Mouse (Mus musculus): ENCODE results near the gene Tspan31. TPM values are rescaled to one million over a fixed set of nuclear protein-coding genes. Genes with fewer than 3 reads are reported as not detected.
"Not testable (repeated sequence)": the region's sequence is repeated elsewhere in the genome, so short reads cannot be mapped to it uniquely, and the experiment has no call there.

Tspan31 gene
- polyA plus RNA-seq, 1 experiment: 73.8 TPM

DNA sequence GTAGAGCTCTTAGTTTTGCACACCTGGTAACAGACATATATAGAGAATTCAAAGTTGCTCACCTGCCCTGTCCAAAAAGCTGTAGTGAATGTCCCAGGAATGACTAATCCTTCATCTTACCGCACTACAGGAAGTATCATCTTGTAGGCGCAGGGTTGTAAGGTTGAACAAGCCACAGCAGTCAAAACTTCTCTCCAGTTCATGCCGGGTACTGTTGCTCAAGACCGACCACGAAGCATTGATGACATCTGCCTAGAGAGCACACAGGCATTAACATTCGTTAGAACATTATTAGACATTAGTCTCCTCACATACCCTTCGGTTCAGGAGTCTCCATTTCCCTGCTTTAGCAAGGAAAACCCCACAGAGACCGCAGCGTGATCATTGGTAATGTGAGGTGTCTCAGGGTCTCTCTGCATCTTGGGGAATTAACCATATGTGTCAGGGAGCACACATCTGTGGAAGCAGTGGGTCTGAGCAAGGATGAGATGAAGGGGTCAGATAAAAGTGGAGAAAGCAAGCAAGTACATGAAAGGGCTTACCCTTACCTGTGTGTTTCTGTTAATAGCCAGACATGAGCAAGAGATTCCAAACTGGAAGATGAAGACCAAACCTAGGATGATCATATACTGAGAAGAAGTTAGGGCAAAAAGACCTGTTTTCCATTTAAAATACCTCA is 1.6 kb downstream of the Tspan31 start:
- no peak for DNase-seq (ENCODE audit: low read depth, low spot score)
- 57% methylated on average over 9 of the region's 9 CpGs for WGBS

DNA sequence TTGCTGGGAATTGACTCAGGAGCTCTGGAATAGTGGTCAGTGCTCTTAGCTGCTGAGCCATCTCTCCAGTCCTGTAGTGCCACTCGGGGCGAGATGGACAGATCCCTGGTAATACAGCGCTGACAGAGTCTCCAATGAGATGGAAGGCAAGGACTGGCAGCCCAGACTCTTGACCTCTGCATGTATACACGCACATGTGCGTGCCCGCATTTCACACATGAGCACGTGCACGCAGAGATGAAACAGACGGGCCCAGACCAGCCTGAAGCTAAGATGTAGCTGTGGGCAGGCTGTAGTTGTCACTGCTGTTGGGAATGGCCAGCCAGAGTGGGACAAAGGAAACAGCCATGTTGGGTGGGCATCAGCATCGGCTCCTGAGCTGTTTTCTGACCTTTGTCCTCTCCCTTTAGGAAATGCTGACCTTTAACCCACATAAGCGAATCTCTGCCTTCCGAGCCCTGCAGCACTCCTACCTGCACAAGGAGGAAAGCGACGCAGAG is 3.5 kb downstream of the Tspan31 start:
- no peak for DNase-seq (ENCODE audit: low read depth, low spot score)

DNA sequence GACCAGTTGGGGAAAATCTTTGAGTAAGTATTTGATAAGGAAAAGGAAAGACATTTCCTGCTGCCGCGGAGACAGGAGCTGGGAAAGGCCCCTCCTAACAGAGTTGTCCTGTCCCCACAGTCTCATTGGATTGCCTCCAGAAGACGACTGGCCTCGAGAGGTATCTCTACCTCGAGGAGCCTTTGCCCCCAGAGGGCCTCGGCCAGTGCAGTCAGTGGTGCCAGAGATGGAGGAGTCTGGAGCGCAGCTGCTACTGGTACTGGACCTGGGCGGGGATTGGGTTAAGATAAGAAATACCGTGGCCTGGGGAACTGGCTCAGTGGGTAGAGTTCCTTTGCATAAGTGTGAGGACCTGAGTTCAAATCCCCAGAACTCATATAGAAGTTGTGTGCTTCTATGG is 4.1 kb downstream of the Tspan31 start:
- 59% methylated on average over 9 of the region's 9 CpGs for WGBS
- DNase-seq (ENCODE audit: low read depth, low spot score): no peak

More for the DNA sequence above, 3.5 kb downstream of the Tspan31 start:
- 88% methylated on average over 14 of the region's 14 CpGs for WGBS

DNA sequence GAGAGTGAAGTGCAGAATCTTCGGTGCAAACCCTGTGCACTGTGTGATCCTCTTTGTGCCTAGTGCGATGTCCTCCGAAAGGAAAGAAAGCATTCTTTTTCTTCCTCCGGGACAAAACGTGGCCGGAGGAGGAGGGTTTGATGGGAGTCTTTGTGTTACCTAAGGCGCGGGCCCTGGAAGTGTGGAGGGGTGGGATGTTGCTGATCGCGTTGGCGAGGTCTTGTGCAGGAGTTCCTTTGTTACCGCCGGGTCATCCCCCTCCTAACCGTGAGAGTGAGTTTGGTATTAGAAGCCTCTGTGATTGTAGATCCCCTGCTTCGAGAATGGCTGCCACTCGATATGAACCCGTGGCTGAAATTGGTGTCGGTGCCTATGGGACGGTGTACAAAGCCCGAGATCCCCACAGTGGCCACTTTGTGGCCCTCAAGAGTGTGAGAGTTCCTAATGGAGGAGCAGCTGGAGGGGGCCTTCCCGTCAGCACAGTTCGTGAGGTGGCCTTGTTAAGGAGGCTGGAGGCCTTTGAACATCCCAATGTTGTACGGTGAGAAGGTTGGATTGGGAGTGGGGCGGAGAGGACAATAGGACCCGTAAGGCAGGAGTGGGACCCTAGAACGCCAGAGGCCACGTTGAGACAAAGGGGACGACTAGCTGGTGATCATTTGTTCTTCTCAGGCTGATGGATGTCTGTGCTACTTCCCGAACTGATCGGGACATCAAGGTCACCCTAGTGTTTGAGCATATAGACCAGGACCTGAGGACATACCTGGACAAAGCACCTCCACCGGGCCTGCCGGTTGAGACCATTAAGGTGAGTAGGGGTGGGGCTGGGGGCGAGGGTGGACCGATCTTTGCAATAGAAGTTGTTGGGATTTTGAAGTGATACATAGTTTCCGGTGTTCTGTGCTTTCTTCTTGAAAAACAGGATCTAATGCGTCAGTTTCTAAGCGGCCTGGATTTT is 5.9 kb downstream of the Tspan31 start:
- DNase-seq (ENCODE audit: low read depth, low spot score): no peak
- 8% methylated on average over 37 of the region's 37 CpGs for WGBS

DNA sequence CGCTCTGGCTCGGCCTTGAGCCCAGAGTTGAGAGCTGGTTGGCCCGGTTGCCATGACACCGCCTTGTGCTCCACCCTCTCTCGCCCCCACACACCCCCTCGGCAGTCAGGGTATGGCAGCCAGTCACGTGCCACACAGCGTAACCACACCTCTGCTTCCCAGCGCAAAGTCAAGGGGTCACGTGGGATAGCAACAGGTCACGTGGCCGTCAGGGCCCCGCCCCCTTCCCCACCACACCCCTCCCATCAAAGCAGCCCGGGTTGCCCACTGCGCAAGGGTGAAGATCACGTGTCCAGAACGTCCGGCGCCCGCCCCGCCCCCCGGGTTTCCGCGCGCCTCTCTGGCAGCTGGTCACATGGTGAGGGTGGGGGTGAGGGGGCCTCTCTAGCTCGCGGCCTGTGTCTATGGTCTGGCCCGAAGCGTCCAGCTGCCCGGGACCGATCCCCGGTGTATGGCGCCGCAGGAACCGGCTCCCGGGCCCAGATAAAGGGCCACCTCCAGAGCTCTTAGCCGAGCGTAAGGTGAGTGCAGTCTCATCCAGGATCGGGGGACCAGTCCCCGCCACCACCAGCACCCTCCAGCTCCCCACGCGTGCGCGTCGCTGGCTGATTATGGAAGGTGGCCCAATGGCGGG is 6.7 kb downstream of the Tspan31 start, which contains the start of gene Cdk4:
Gene Cdk4 (plus strand): TSS at position 296 of the 634 bp plus-strand sequence.
- peak; percentile 81 for DNase-seq (ENCODE audit: low read depth, low spot score)
- under 1% methylated on average over 46 of the region's 46 CpGs for WGBS

DNA sequence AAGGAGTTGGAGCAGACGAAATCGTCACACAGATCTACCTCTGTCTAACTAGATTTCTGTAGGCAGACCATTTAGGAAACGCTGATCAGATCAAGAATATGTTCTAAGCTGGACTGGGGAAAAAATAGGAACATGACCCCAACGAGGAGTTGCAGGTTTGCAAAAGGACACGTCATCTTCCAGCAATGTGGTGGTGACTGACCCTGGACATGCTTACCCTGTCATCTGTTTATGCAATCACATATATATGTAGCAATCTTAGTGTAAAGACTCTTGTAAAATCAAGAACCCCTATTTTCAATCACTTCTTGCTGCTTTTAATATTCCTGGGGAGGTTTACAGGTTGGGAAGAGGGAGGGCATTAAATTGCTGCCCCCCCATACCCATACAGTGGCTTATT is 7.6 kb downstream of the Tspan31 start:
- WGBS: 64% methylated on average over 5 of the region's 5 CpGs

DNA sequence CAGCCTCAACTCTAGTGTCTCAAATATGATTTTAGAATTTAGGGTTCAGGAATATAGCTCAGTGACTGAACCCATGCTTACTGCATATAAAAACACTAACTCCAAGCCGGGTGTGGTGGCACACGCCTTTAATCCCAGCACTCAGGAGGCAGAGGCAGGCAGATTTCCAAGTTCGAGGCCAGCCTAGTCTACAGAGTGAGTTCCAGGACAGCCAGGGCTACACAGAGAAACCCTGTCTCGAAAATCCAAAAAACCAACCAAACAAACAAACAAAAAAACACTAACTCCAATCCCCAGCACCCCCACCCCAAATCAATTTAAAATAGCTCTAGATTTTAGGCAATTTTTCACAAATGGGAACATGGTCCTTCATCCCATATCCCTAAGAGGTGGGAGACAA is 8.0 kb downstream of the Tspan31 start:
- 73% methylated on average over 4 of the region's 4 CpGs for WGBS
- not testable (repeated sequence) for DNase-seq (ENCODE audit: low read depth, low spot score)

More for the DNA sequence above, 7.6 kb downstream of the Tspan31 start:
- DNase-seq (ENCODE audit: low read depth, low spot score): no peak

DNA sequence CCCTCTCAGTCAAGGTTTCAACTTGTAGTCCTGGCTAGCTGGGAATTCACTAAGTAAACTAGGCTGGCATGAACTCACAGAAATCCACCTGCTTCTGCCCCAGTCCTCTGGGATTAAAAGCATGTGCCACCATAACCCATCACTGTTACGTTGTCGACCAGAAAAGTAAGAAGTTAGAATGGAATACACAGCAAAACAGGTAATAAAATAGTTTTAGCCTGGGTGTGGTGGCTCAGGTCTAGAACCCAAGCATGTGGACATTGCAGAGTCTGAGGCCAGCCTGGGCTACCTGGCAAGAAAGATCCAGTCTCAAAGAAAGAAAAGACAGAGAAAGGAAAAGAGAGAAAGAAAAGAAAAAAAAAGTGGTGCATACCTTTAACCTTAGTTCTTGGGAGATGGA is 8.6 kb downstream of the Tspan31 start:
- 71% methylated on average over 2 of the region's 2 CpGs for WGBS
- no peak for DNase-seq (ENCODE audit: low read depth, low spot score)

DNA sequence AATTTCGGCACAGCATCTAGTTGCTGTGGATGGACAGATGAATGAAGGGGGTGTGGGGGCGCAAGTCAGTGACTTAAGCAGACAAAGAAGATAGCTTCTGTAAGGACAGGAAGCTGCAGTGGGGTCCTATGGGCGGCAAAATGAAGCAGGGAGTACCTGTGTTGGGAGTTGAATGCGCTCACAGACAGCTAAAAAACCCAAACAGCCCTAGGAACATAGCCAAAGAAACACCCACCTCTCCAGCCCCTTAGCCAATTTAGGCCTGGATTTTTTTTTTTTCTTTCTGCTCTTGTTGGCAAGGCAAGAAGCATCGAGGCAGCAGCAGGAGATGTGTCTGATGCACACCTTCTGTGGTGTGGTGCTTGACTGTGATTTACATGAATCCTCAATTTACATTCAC is 9.0 kb downstream of the Tspan31 start:
- WGBS: 81% methylated on average over 5 of the region's 5 CpGs
- no peak for DNase-seq (ENCODE audit: low read depth, low spot score)

DNA sequence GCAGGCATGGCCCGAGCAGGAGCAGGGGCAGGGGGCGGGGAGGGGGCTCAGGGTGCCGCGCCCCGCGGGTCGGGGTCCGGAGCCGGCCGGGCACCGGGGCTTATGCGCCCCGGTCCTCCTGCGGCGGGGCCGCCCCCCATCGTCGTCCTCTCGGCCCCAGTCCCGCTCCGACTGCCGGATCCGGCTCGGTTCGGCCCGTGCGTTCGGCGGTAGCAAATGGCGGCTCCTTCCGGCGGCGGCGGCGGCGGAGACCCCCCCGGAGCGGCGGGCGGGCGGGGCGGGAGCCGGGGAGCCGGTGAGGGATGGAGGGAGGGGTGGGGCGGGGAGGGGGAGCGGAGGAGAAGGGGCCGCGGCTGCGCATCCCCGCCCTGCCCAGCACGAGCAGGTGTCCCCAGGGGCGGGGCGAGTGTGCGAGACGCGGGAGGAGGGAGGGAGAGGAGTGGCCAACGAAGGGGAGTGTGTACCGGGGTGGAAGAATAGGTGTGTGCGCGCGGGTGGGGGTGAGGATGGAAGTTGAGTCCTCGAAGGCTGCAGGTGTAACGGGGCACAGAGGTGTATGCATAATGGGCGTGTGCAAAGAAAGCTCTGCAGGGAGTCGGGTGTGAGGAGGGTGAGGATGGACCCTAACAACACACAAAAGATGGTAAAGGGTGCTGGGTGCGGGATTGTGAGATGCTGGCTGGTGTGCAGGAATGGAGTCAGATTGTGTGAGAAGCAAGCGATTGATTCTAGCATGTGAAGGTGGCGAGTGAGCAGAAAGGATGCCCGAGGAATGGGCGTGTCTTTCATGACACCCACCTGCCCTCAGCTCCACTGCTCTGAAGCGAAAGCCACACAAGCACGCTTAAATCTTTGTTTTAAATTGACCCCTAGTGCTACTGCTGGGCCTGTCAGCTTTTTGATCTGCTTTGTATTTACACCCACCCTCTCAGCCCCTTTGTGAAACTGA is 9.8 kb downstream of the Tspan31 start, which contains the start of gene March9:
Gene March9 (minus strand): TSS at position 217 of the 949 bp plus-strand sequence.
- peak; percentile 60 for DNase-seq (ENCODE audit: low read depth, low spot score)
- WGBS: under 1% methylated on average over 61 of the region's 72 CpGs

DNA sequence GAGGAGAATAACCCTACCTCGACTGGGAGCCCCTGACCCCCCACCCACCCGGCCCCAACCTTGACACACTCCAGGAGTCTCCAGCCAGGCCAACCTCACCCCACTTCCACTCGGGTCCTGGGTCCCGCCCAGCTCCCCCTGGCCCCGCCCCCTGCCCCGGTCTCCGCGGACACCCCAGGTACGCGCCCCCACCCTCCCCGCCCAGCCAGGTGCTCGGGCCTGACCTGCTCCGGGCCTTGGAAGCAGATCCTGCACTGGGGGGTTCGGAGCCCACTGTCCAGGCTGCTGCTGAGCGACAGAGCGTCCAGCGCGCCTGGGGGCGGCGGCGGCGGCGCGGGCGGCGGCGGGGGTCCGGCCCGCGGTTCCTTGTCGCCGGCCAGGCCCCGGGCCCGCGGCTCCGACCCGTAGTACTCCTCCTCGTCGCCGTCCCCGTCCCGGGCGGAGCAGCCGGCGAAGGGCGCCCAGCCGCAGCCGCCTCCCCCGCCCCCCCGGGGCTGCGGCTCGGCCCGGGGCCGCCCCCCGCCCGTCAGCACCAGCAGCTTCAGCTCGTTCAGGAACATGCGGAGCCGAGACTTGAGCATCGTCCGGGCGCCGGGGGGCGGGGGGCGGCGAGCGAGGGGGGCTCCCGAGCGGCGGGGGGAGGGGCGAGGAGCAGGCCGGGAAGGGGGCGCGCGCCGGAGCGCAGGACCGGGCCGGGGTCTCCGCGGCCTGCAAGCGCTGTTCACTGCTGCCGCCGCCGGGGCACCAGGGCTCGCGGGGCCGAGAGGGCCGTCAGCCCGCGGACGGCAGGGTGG is 10.7 kb downstream of the Tspan31 start:
- WGBS: 2% methylated on average over 75 of the region's 92 CpGs
- no peak for DNase-seq (ENCODE audit: low read depth, low spot score)

DNA sequence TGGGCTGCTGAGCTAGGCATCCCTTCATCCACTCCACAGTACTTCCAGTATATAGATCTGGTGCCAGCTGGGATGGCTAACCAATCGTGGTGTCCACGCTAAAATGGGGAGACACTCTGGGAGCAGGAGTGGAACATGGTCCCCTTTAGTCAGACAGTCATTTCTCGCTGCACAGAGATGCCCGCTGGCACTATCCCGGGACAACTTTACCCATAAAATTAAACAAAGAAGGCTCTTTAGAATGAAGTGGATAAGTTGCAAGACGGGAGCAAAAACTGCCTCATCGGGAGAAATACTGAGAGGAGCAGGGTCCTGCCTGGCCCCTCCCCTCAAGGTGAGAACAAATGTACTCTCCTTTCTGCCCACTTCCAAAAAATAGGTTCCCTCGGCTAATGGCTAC is 11.4 kb downstream of the Tspan31 start:
- no peak for DNase-seq (ENCODE audit: low read depth, low spot score)
- WGBS: 2% methylated on average over 8 of the region's 8 CpGs

DNA sequence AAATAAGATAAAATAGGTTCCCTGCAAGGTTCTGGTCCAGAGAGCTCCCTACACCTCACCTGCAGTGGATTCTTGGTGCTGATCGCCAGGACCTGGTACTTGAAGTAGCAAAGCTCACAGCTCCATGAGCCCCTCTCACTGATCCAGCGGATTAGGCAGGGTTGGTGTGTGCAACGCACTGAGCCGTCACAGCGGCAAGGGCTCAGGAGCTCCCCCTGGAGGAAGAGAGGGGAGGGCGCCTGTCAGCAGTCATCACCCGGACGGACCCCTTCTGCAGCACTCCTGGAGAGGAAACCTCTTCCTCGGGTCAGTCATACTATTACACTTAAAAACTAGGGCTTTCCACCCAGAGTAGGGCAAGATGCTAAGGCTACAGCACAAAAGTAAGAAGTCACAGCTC is 11.9 kb downstream of the Tspan31 start:
- 2% methylated on average over 9 of the region's 9 CpGs for WGBS
- DNase-seq (ENCODE audit: low read depth, low spot score): no peak

DNA sequence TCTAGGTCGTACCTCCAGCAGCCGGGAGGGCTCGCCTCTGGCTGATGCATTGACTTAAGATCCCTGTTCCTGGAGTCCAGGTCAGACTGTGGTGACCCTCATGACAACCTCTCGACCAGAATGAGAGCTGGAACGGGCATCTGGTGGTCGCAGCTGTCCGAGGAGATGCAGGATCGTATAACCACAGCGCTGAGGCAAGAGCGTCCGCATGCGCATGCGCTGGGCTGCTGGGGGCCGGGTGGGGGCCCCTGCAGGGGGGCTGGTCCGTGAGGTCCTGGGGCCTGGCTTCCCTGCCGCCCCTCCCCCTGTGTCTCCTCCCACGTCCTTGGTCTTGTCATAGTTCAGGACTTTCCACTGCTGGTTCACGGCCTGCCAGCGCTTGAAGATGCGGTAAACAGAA is 13.6 kb downstream of the Tspan31 start:
- no peak for DNase-seq (ENCODE audit: low read depth, low spot score)
- WGBS: 92% methylated on average over 20 of the region's 20 CpGs

DNA sequence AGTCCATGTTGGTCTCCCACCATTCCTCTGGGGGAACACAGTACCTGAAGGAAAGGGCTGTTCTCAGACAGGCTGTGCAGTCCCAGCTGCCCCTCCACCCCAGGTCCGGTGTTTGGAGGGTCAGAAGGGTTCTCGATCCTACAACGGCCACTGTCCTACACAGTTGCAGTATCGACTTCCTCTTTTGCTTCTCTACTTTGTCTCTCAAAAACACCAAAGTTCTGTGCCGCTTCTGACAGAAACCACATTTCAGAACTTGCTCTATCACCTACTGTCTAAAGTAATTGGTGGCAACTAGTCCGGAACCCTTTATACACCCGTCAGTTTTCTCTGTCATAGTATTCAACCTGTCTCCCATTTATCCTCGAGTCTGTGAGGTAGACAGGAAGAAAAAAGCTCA is 14.7 kb downstream of the Tspan31 start:
- 78% methylated on average over 8 of the region's 8 CpGs for WGBS
- DNase-seq (ENCODE audit: low read depth, low spot score): no peak

DNA sequence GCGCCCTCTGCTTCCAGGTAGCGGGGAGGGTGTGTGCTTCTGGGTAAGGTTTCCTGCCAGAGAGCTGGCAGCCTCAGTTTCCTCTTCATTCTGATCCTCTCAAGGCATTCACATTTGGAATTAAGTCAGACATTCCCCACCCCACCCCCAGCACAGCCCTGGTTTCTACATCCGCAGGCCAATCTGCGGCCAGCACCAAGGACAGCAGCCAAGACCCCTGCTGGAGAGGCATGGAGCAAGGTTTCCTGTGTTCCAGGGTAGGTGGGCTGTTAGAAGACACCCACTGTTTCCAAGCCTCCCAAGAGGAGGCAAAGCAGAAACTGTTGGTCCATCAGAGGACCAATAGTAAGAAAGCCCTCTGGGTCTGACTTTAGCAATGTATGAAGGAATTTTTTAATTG is 15.4 kb downstream of the Tspan31 start:
- no peak for DNase-seq (ENCODE audit: low read depth, low spot score)
- WGBS: 87% methylated on average over 4 of the region's 4 CpGs

DNA sequence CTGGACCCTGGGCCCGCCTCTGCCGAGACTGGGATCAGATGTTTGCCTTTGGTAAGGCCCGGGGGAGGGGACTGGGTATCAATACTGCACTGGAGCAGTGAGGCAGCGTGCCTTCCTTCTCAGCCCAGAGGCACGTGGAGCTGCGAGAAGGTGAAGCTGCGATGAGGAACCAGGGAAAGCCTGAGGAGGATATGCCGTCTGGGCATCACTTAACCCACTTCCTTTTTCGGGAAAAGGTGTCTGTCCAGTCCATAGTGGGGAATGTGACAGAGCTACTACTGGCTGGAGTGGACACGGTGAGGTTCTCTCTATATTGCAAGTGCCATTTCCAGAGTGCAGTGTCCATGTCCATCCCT is 20.0 kb downstream of the Tspan31 start:
- DNase-seq (ENCODE audit: low read depth, low spot score): no peak
- 15% methylated on average over 10 of the region's 10 CpGs for WGBS

DNA sequence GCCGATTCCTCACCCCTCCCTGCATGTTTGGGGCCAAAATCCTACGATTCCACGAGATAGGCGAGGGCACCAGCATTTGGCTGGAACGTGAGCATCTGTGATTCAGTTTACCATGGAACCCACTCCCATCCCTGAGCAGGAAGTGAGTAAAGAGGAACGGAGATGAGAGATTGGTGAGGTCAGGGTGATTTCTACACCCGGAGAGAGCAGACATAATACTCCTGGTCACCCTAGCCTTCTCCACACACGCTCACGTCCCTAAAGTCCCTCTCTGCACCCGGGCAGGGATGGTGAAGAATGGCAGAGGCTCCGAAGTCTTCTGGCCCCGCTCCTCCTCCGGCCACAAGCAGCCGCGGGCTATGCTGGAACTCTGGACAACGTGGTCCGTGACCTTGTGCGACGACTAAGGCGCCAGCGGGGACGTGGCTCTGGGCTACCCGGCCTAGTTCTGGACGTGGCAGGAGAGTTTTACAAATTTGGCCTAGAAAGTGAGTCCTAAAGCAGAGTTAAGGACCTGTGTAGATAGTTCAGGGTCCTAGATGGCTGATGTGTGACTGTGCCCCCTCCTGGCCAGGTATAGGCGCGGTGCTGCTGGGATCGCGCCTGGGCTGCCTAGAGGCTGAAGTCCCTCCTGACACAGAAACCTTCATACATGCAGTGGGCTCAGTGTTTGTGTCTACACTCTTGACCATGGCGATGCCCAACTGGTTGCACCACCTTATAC is 20.5 kb downstream of the Tspan31 start:
- DNase-seq (ENCODE audit: low read depth, low spot score): no peak
- WGBS: 2% methylated on average over 29 of the region's 29 CpGs

Measured in large intestine, adult 2 months (tissue).